Mouse (Mus musculus): ENCODE results near the gene Galnt6.

GRCm38 (mm10) chr15:100670004-100670403, 59.2 kb downstream of the Galnt6 start:
- no peak for TF ChIP-seq POLR2A (IDR thresholded peaks at IDR 0.05; ENCODE audit: borderline replicate concordance, extremely low read depth, insufficient read depth, insufficient read length, poor library complexity, severe bottlenecking)
- TF ChIP-seq CTCF (IDR thresholded peaks at IDR 0.05; ENCODE audit: borderline replicate concordance, extremely low read depth, insufficient read depth, insufficient read length) = no peak
